In genomic region chr4:152916576-152916975, GRCm38 (mm10) we compare ENCODE assay signal across 14 mouse cellular contexts.
DNase-seq lines count a peak whose midpoint lies in the region; ATAC-seq and TF ChIP-seq lines count a peak whose summit lies in the region.
"Had no signal": no experiment of that assay in that cellular context is flagged by ENCODE, and none has a peak within 500 bp of the region (broad histone marks: within the 10 kb centered on the region; RNA-seq: fewer than 3 reads in every experiment).

No protein-coding gene starts in this region.

- no peak overlapping the region for H3K27ac ChIP-seq in kidney, postnatal 0 days
- peak overlapping the region; percentile 58 for H3K27ac ChIP-seq in hindbrain, embryonic 12.5 days
- peak overlapping the region; percentile 47; the same call in 1 of the 2 replicates for H3K27ac ChIP-seq in midbrain, embryonic 14.5 days (replicated peaks; ENCODE audit: low read depth, low read length)
- H3K27ac ChIP-seq: limb, embryonic 12.5 days; macrophage had no signal

- no peak overlapping the region for H3K9ac ChIP-seq in kidney, postnatal 0 days (ENCODE audit: low read depth, low read length)
- H3K9ac ChIP-seq in hindbrain, embryonic 12.5 days: no peak overlapping the region
- no peak overlapping the region for H3K9ac ChIP-seq in midbrain, embryonic 14.5 days (replicated peaks; ENCODE audit: low read length)
- H3K9ac ChIP-seq: limb, embryonic 12.5 days had no signal

- no peaks in the 10 kb centered on the region for H3K9me3 ChIP-seq in kidney, postnatal 0 days (replicated peaks; ENCODE audit: low read length)
- no peaks in the 10 kb centered on the region for H3K9me3 ChIP-seq in hindbrain, embryonic 12.5 days (replicated peaks)
- no peaks in the 10 kb centered on the region for H3K9me3 ChIP-seq in midbrain, embryonic 14.5 days (ENCODE audit: control insufficient read depth, low read length)
- H3K9me3 ChIP-seq: limb, embryonic 12.5 days had no signal

- no peak for ATAC-seq in kidney, postnatal 0 days (replicated peaks; ENCODE audit: low FRiP score, low read depth)
- ATAC-seq in hindbrain, embryonic 12.5 days (ENCODE audit: low FRiP score): 0 out of 2 replicates have a peak, but pooled peaks have one; percentile 49
- no peak for ATAC-seq in midbrain, embryonic 14.5 days (ENCODE audit: low FRiP score, low TSS enrichment)
- no peak for ATAC-seq in CD4-positive, CD25-positive, alpha-beta regulatory T cell, adult 4 months

- no peak for TF ChIP-seq CTCF in kidney, postnatal 0 days (IDR thresholded peaks at IDR 0.05; ENCODE audit: low read depth)

- no peak overlapping the region for H3K4me2 ChIP-seq in kidney, postnatal 0 days (ENCODE audit: low read length)
- 0 out of 2 replicates have a peak overlapping the region, but pooled peaks have one; percentile 8 for H3K4me2 ChIP-seq in hindbrain, embryonic 12.5 days (replicated peaks)
- H3K4me2 ChIP-seq in midbrain, embryonic 14.5 days (ENCODE audit: low read length): peak overlapping the region; percentile 0; the same call in 1 of the 2 replicates
- H3K4me2 ChIP-seq: limb, embryonic 12.5 days had no signal

- no peaks in the 10 kb centered on the region for H3K4me1 ChIP-seq in kidney, postnatal 0 days (replicated peaks; ENCODE audit: insufficient read depth, low read length)
- peaks cover 24% of the 10 kb centered on the region for H3K4me1 ChIP-seq in hindbrain, embryonic 12.5 days
- H3K4me1 ChIP-seq in midbrain, embryonic 14.5 days (ENCODE audit: control insufficient read depth, insufficient read depth, low read length): peaks cover 9% of the 10 kb centered on the region

- H3K36me3 ChIP-seq in kidney, postnatal 0 days (ENCODE audit: insufficient read depth, low read length): no peaks in the 10 kb centered on the region
- no peaks in the 10 kb centered on the region for H3K36me3 ChIP-seq in hindbrain, embryonic 12.5 days
- H3K36me3 ChIP-seq in midbrain, embryonic 14.5 days (ENCODE audit: control insufficient read depth, insufficient read depth, low read length): no peaks in the 10 kb centered on the region
- H3K36me3 ChIP-seq: limb, embryonic 12.5 days had no signal

- peak; percentile 12 for DNase-seq in kidney, postnatal 0 days (ENCODE audit: low spot score)
- DNase-seq in kidney, adult 8-10 months: no peak
- DNase-seq in midbrain, embryonic 14.5 days: peak; percentile 56
- peak; percentile 64 for DNase-seq in retina, postnatal 1 day
- no peak for DNase-seq in lung, adult 18-20 months
- DNase-seq in adrenal gland, adult 2 months: no peak
- DNase-seq: cerebellum, postnatal 36 days; heart, postnatal 4 days; right cerebral cortex, postnatal 25 days; thymus, postnatal 25 days had no signal

- 17% methylated on average over 7 of the region's 7 CpGs for WGBS in kidney, postnatal 0 days
- WGBS in hindbrain, embryonic 12.5 days: 13% methylated on average over 7 of the region's 7 CpGs
- 2% methylated on average over 7 of the region's 7 CpGs for WGBS in midbrain, embryonic 14.5 days

- no peaks in the 10 kb centered on the region for H3K27me3 ChIP-seq in kidney, postnatal 0 days (ENCODE audit: insufficient read depth, low read length)
- H3K27me3 ChIP-seq in hindbrain, embryonic 12.5 days: 0 out of 2 replicates have a peak, but pooled peaks cover 3% of the 10 kb centered on the region
- H3K27me3 ChIP-seq in midbrain, embryonic 14.5 days (ENCODE audit: control insufficient read depth, insufficient read depth, low read length): no peaks in the 10 kb centered on the region
- H3K27me3 ChIP-seq: limb, embryonic 12.5 days had no signal

- no peak overlapping the region for H3K4me3 ChIP-seq in kidney, postnatal 0 days (replicated peaks; ENCODE audit: low read depth, low read length)
- no peak overlapping the region for H3K4me3 ChIP-seq in hindbrain, embryonic 12.5 days
- no peak overlapping the region for H3K4me3 ChIP-seq in midbrain, embryonic 14.5 days (replicated peaks; ENCODE audit: low read depth, low read length)
- H3K4me3 ChIP-seq: limb, embryonic 12.5 days had no signal

Comparison
In these comparisons a context has a peak if more than half of its experiments do, and no peak if none do; other contexts are left out.
1. DNase-seq: peak in kidney, postnatal 0 days (single experiment), midbrain, embryonic 14.5 days (single experiment) and retina, postnatal 1 day (single experiment); none in kidney, adult 8-10 months (0 of 2), lung, adult 18-20 months (0 of 2) and adrenal gland, adult 2 months (single experiment).